ENCODE assay signal across 8 mouse cellular contexts in genomic region chr11:61529268-61529713, GRCm38 (mm10). TPM values are rescaled to one million over a fixed set of nuclear protein-coding genes. Genes with fewer than 3 reads are reported as not detected.
DNase-seq lines count a peak whose midpoint lies in the region; ATAC-seq and TF ChIP-seq lines count a peak whose summit lies in the region.
"Had no signal": no experiment of that assay in that cellular context is flagged by ENCODE, and none has a peak within 500 bp of the region (broad histone marks: within the 10 kb centered on the region; RNA-seq: fewer than 3 reads in every experiment).

No protein-coding gene starts in this region.

- WGBS in midbrain, embryonic 10.5 days = 61% methylated on average over 4 of the region's 4 CpGs
- WGBS in midbrain, embryonic 15.5 days = 29% methylated on average over 4 of the region's 4 CpGs
- 33% methylated on average over 4 of the region's 4 CpGs for WGBS in forebrain, postnatal 0 days
- 38% methylated on average over 4 of the region's 4 CpGs for WGBS in liver, embryonic 16.5 days (ENCODE audit: insufficient replicate concordance)

- no peak overlapping the region for H3K4me3 ChIP-seq in midbrain, embryonic 10.5 days
- no peak overlapping the region for H3K4me3 ChIP-seq in midbrain, embryonic 15.5 days
- no peak overlapping the region for H3K4me3 ChIP-seq in forebrain, postnatal 0 days (ENCODE audit: low read depth, low read length)
- H3K4me3 ChIP-seq in liver, embryonic 16.5 days (ENCODE audit: low read depth, low read length) = no peak overlapping the region
- H3K4me3 ChIP-seq: liver, embryonic 13.5 days had no signal

- H3K4me2 ChIP-seq in midbrain, embryonic 15.5 days = no peak overlapping the region
- no peak overlapping the region for H3K4me2 ChIP-seq in forebrain, postnatal 0 days (ENCODE audit: low read depth)
- no peak overlapping the region for H3K4me2 ChIP-seq in liver, embryonic 16.5 days (ENCODE audit: low read depth, low read length)
- H3K4me2 ChIP-seq: liver, embryonic 13.5 days had no signal

- TF ChIP-seq CTCF in forebrain, postnatal 0 days (IDR thresholded peaks at IDR 0.05; ENCODE audit: low read depth) = no peak

- no peak for ATAC-seq in midbrain, embryonic 15.5 days (replicated peaks)
- peak; percentile 86 for ATAC-seq in forebrain, postnatal 0 days
- ATAC-seq in liver, embryonic 16.5 days (ENCODE audit: low read depth) = peak; percentile 32; the same call in 1 of the 2 replicates
- ATAC-seq in megakaryocyte, adult 5-6 weeks (ENCODE audit: poor library complexity, severe bottlenecking) = no peak

- H3K36me3 ChIP-seq in midbrain, embryonic 10.5 days = peaks cover 46% of the 10 kb centered on the region
- 0 out of 2 replicates have a peak, but pooled peaks cover 2% of the 10 kb centered on the region for H3K36me3 ChIP-seq in midbrain, embryonic 15.5 days (replicated peaks)
- no peaks in the 10 kb centered on the region; the same call in 1 of the 2 replicates for H3K36me3 ChIP-seq in forebrain, postnatal 0 days (ENCODE audit: insufficient read depth)
- H3K36me3 ChIP-seq in liver, embryonic 16.5 days (ENCODE audit: control insufficient read depth, insufficient read depth) = no peaks in the 10 kb centered on the region
- H3K36me3 ChIP-seq: liver, embryonic 13.5 days had no signal

- no peaks in the 10 kb centered on the region for H3K9me3 ChIP-seq in midbrain, embryonic 10.5 days (replicated peaks)
- no peaks in the 10 kb centered on the region for H3K9me3 ChIP-seq in midbrain, embryonic 15.5 days
- no peaks in the 10 kb centered on the region for H3K9me3 ChIP-seq in forebrain, postnatal 0 days (ENCODE audit: low read length)
- H3K9me3 ChIP-seq in liver, embryonic 16.5 days (replicated peaks; ENCODE audit: control insufficient read depth, low read length) = no peaks in the 10 kb centered on the region
- H3K9me3 ChIP-seq: liver, embryonic 13.5 days had no signal

- no peak overlapping the region for H3K9ac ChIP-seq in midbrain, embryonic 15.5 days
- H3K9ac ChIP-seq in forebrain, postnatal 0 days = no peak overlapping the region
- no peak overlapping the region for H3K9ac ChIP-seq in liver, embryonic 16.5 days (ENCODE audit: low read depth, low read length)
- H3K9ac ChIP-seq: liver, embryonic 13.5 days had no signal

- H3K27me3 ChIP-seq in midbrain, embryonic 10.5 days (ENCODE audit: low read depth, poor library complexity, severe bottlenecking) = no peaks in the 10 kb centered on the region
- no peaks in the 10 kb centered on the region for H3K27me3 ChIP-seq in midbrain, embryonic 15.5 days (replicated peaks)
- no peaks in the 10 kb centered on the region for H3K27me3 ChIP-seq in forebrain, postnatal 0 days (ENCODE audit: insufficient read depth, low read length)
- no peaks in the 10 kb centered on the region for H3K27me3 ChIP-seq in liver, embryonic 16.5 days (ENCODE audit: control insufficient read depth, insufficient read depth, low read depth, low read length)
- H3K27me3 ChIP-seq: liver, embryonic 13.5 days had no signal

- peak; percentile 14 for DNase-seq in midbrain, embryonic 10.5 days (ENCODE audit: low spot score)
- DNase-seq in cerebellum, adult 11 months = peak; percentile 81
- peak; percentile 35 for DNase-seq in forebrain, postnatal 0 days
- no peak for DNase-seq in yolk sac, embryonic 10.5 days (ENCODE audit: low spot score)
- DNase-seq: liver, embryonic 13.5 days had no signal

- H3K4me1 ChIP-seq in midbrain, embryonic 10.5 days = peaks cover 11% of the 10 kb centered on the region
- peaks cover 9% of the 10 kb centered on the region for H3K4me1 ChIP-seq in midbrain, embryonic 15.5 days
- no peaks in the 10 kb centered on the region for H3K4me1 ChIP-seq in forebrain, postnatal 0 days (ENCODE audit: insufficient read depth)
- H3K4me1 ChIP-seq in liver, embryonic 16.5 days (ENCODE audit: control insufficient read depth, low read depth, low read length) = no peaks in the 10 kb centered on the region
- H3K4me1 ChIP-seq: liver, embryonic 13.5 days had no signal

- H3K27ac ChIP-seq in midbrain, embryonic 10.5 days (replicated peaks) = peak overlapping the region; percentile 6; the same call in 1 of the 2 replicates
- H3K27ac ChIP-seq in midbrain, embryonic 15.5 days = no peak overlapping the region
- peak overlapping the region; percentile 24; the same call in 1 of the 2 replicates for H3K27ac ChIP-seq in forebrain, postnatal 0 days (ENCODE audit: low read depth, low read length)
- H3K27ac ChIP-seq in liver, embryonic 16.5 days (ENCODE audit: low read length) = no peak overlapping the region
- H3K27ac ChIP-seq: liver, embryonic 13.5 days had no signal

RNA-seq across cellular contexts. Expression of gene B9d1, which starts 24.3 kb away (rescaled TPM):
- 52.5 and 56.0 TPM in 2 replicates for polyA plus RNA-seq in midbrain, embryonic 10.5 days (2016; fragmentation: Nextera tagmentation; extraction: Ambion mirVana)
- 34.9 and 38.9 TPM in 2 replicates for polyA plus RNA-seq in midbrain, embryonic 15.5 days (2015; fragmentation: Nextera tagmentation; extraction: Ambion mirVana)
- 18.8 and 27.5 TPM in 2 replicates for total RNA-seq in forebrain, postnatal 0 days (2014; rRNA removed)
- 25.4 and 26.8 TPM in 2 replicates for polyA plus RNA-seq in forebrain, postnatal 0 days (2015; fragmentation: Nextera tagmentation; extraction: Ambion mirVana)
- polyA plus RNA-seq in liver, embryonic 16.5 days (2015; fragmentation: Nextera tagmentation; extraction: Ambion mirVana) = 1.2 and 1.3 TPM in 2 replicates
- not detected in 2 replicates for total RNA-seq in megakaryocyte, adult 5-6 weeks (2015)
- total RNA-seq in megakaryocyte, adult 5-6 weeks (2017) = 0.26 TPM in 1 of 2 replicates, not detected in the other

RNA-seq across cellular contexts. Expression of gene Mapk7, which starts 35.1 kb away (rescaled TPM):
- polyA plus RNA-seq in midbrain, embryonic 10.5 days (2016; fragmentation: Nextera tagmentation; extraction: Ambion mirVana) = 89.2 and 94.6 TPM in 2 replicates
- 72.3 and 73.1 TPM in 2 replicates for polyA plus RNA-seq in midbrain, embryonic 15.5 days (2015; fragmentation: Nextera tagmentation; extraction: Ambion mirVana)
- 45.9 and 50.3 TPM in 2 replicates for total RNA-seq in forebrain, postnatal 0 days (2014; rRNA removed)
- 53.6 and 58.5 TPM in 2 replicates for polyA plus RNA-seq in forebrain, postnatal 0 days (2015; fragmentation: Nextera tagmentation; extraction: Ambion mirVana)
- 6.5 and 7.2 TPM in 2 replicates for polyA plus RNA-seq in liver, embryonic 16.5 days (2015; fragmentation: Nextera tagmentation; extraction: Ambion mirVana)
- total RNA-seq in megakaryocyte, adult 5-6 weeks (2015) = 16.2 and 17.7 TPM in 2 replicates
- 15.4 and 21.4 TPM in 2 replicates for total RNA-seq in megakaryocyte, adult 5-6 weeks (2017)

RNA-seq across cellular contexts. Expression of gene Mfap4, which starts 44.1 kb away (rescaled TPM):
- polyA plus RNA-seq in midbrain, embryonic 10.5 days (2016; fragmentation: Nextera tagmentation; extraction: Ambion mirVana) = 38.4 and 59.9 TPM in 2 replicates
- 23.5 and 29.8 TPM in 2 replicates for polyA plus RNA-seq in midbrain, embryonic 15.5 days (2015; fragmentation: Nextera tagmentation; extraction: Ambion mirVana)
- 8.0 and 17.4 TPM in 2 replicates for total RNA-seq in forebrain, postnatal 0 days (2014; rRNA removed)
- polyA plus RNA-seq in forebrain, postnatal 0 days (2015; fragmentation: Nextera tagmentation; extraction: Ambion mirVana) = 19.6 and 23.0 TPM in 2 replicates
- 6.7 and 9.9 TPM in 2 replicates for polyA plus RNA-seq in liver, embryonic 16.5 days (2015; fragmentation: Nextera tagmentation; extraction: Ambion mirVana)
- total RNA-seq in megakaryocyte, adult 5-6 weeks (2015) = not detected in 2 replicates
- not detected in 2 replicates for total RNA-seq in megakaryocyte, adult 5-6 weeks (2017)

RNA-seq across cellular contexts. Expression of gene Epn2, which starts 50.2 kb away (rescaled TPM):
- 23.9 and 28.4 TPM in 2 replicates for polyA plus RNA-seq in midbrain, embryonic 10.5 days (2016; fragmentation: Nextera tagmentation; extraction: Ambion mirVana)
- 76.2 and 78.3 TPM in 2 replicates for polyA plus RNA-seq in midbrain, embryonic 15.5 days (2015; fragmentation: Nextera tagmentation; extraction: Ambion mirVana)
- total RNA-seq in forebrain, postnatal 0 days (2014; rRNA removed) = 68.9 and 80.6 TPM in 2 replicates
- polyA plus RNA-seq in forebrain, postnatal 0 days (2015; fragmentation: Nextera tagmentation; extraction: Ambion mirVana) = 60.7 and 77.3 TPM in 2 replicates
- polyA plus RNA-seq in liver, embryonic 16.5 days (2015; fragmentation: Nextera tagmentation; extraction: Ambion mirVana) = 2.0 and 2.8 TPM in 2 replicates
- 0.04 and 0.07 TPM in 2 replicates for total RNA-seq in megakaryocyte, adult 5-6 weeks (2015)
- 3.3 TPM in 1 of 2 replicates, not detected in the other for total RNA-seq in megakaryocyte, adult 5-6 weeks (2017)

Comparison
In these comparisons a context has a peak if more than half of its experiments do, and no peak if none do; other contexts are left out.
1. H3K27ac ChIP-seq: peak in midbrain, embryonic 10.5 days (single experiment) and forebrain, postnatal 0 days (single experiment); none in midbrain, embryonic 15.5 days (single experiment) and liver, embryonic 16.5 days (single experiment).
2. ATAC-seq: peak in forebrain, postnatal 0 days (single experiment) and liver, embryonic 16.5 days (single experiment); none in midbrain, embryonic 15.5 days (single experiment) and megakaryocyte, adult 5-6 weeks (single experiment).
3. RNA of gene B9d1, which starts 24.3 kb away (polyA plus RNA-seq): 52.5 to 56.0 TPM in midbrain, embryonic 10.5 days, 34.9 to 38.9 TPM in midbrain, embryonic 15.5 days and 25.4 to 26.8 TPM in forebrain, postnatal 0 days; 1.2 to 1.3 TPM in liver, embryonic 16.5 days; every median in the first group is over 10 times any median in the second.